13 mouse cellular contexts compared by ENCODE assay signal in genomic region chr2:132515607-132516006, GRCm38 (mm10).
"Had no signal": no experiment of that assay in that cellular context is flagged by ENCODE, and none has a peak within 500 bp of the region (broad histone marks: within the 10 kb centered on the region; RNA-seq: fewer than 3 reads in every experiment).

No protein-coding gene starts in this region.

- H3K4me1 ChIP-seq: kidney, embryonic 15.5 days; limb, embryonic 13.5 days; neural tube, embryonic 12.5 days; neural tube, embryonic 15.5 days; stomach, embryonic 15.5 days had no signal

- H3K4me3 ChIP-seq: kidney, embryonic 15.5 days; limb, embryonic 10.5 days; limb, embryonic 13.5 days; liver, embryonic 12.5 days; liver, embryonic 15.5 days; lung, embryonic 15.5 days; megakaryocyte, embryonic 14.5 days; midbrain, embryonic 10.5 days; neural tube, embryonic 12.5 days; neural tube, embryonic 15.5 days; stomach, embryonic 15.5 days had no signal

- H3K27ac ChIP-seq: kidney, embryonic 15.5 days; limb, embryonic 10.5 days; limb, embryonic 13.5 days; liver, embryonic 12.5 days; liver, embryonic 15.5 days; lung, embryonic 15.5 days; midbrain, embryonic 10.5 days; neural tube, embryonic 12.5 days; neural tube, embryonic 15.5 days; stomach, embryonic 15.5 days had no signal

- H3K9me3 ChIP-seq: kidney, embryonic 15.5 days; limb, embryonic 10.5 days; limb, embryonic 13.5 days; liver, embryonic 12.5 days; liver, embryonic 15.5 days; lung, embryonic 15.5 days; megakaryocyte, embryonic 14.5 days; midbrain, embryonic 10.5 days; neural tube, embryonic 12.5 days; neural tube, embryonic 15.5 days; stomach, embryonic 15.5 days had no signal

- H3K36me3 ChIP-seq: kidney, embryonic 15.5 days; limb, embryonic 10.5 days; limb, embryonic 13.5 days; liver, embryonic 12.5 days; liver, embryonic 15.5 days; lung, embryonic 15.5 days; midbrain, embryonic 10.5 days; neural tube, embryonic 12.5 days; neural tube, embryonic 15.5 days; stomach, embryonic 15.5 days had no signal

- H3K9ac ChIP-seq: kidney, embryonic 15.5 days; limb, embryonic 13.5 days; liver, embryonic 12.5 days; liver, embryonic 15.5 days; lung, embryonic 15.5 days; neural tube, embryonic 12.5 days; neural tube, embryonic 15.5 days; stomach, embryonic 15.5 days had no signal

- ATAC-seq: liver, embryonic 12.5 days had no signal

- DNase-seq: layer of hippocampus, adult 9-11 months; right cerebral cortex, postnatal 25 days had no signal

- H3K27me3 ChIP-seq: kidney, embryonic 15.5 days; lung, embryonic 15.5 days; neural tube, embryonic 12.5 days; neural tube, embryonic 15.5 days; stomach, embryonic 15.5 days had no signal

- H3K4me2 ChIP-seq: kidney, embryonic 15.5 days; limb, embryonic 13.5 days; liver, embryonic 12.5 days; liver, embryonic 15.5 days; lung, embryonic 15.5 days; neural tube, embryonic 12.5 days; neural tube, embryonic 15.5 days; stomach, embryonic 15.5 days had no signal
